Mouse (Mus musculus) ES-Bruce4 (cell line): ENCODE measurements around the gene Nos3. TPM values are rescaled to one million over a fixed set of nuclear protein-coding genes. Genes with fewer than 3 reads are reported as not detected.

Experiments
- H3K27ac ChIP-seq: 2 replicates; pipeline ENCODE4 v1.5.1; 2012; ENCODE audit warnings: low read length, inconsistent platforms; ENCODE audit not compliant: insufficient read depth
- H3K27me3 ChIP-seq: 2 replicates; pipeline ENCODE4 v1.6.1; 2012; ENCODE audit warnings: mild to moderate bottlenecking, low read length, inconsistent platforms; ENCODE audit not compliant: control insufficient read depth, poor library complexity, insufficient read depth, severe bottlenecking
- H3K36me3 ChIP-seq: 2 replicates; pipeline ENCODE4 v1.6.1; 2012; ENCODE audit warnings: inconsistent platforms, mild to moderate bottlenecking, low read length, moderate library complexity; ENCODE audit not compliant: control insufficient read depth, poor library complexity, insufficient read depth, severe bottlenecking
- H3K4me1 ChIP-seq: one replicate; pipeline ENCODE4 v1.8.1; 2011; ENCODE audit warnings: low read length; ENCODE audit not compliant: control insufficient read depth, insufficient read depth
- H3K4me3 ChIP-seq: 2 replicates; pipeline ENCODE4 v1.5.1; 2011; ENCODE audit warnings: low read depth, mild to moderate bottlenecking, low read length
- H3K9ac ChIP-seq: 2 replicates; pipeline ENCODE4 v1.6.1; 2012; ENCODE audit warnings: low read depth, mild to moderate bottlenecking, inconsistent platforms; ENCODE audit not compliant: poor library complexity, severe bottlenecking
- H3K9me3 ChIP-seq: replicated peaks from 2 replicates; pipeline ENCODE4 v1.6.1; 2012; ENCODE audit warnings: mild to moderate bottlenecking, low read length, inconsistent platforms; ENCODE audit not compliant: control insufficient read depth, poor library complexity, insufficient read depth, severe bottlenecking
- CTCF ChIP-seq: IDR thresholded peaks from one replicate; pipeline ENCODE4 v1.8.1; 2011; ENCODE audit warnings: low read depth, low read length
- EP300 ChIP-seq: IDR thresholded peaks from 2 replicates; pipeline ENCODE4 v1.6.1; 2011; ENCODE audit warnings: low read depth, low read length; ENCODE audit not compliant: insufficient read depth
- POLR2A ChIP-seq: IDR thresholded peaks from one replicate; pipeline ENCODE4 v1.8.1; 2011; ENCODE audit warnings: low read length; ENCODE audit not compliant: insufficient read depth
- polyA plus RNA-seq: library from polyadenylated mRNA; stranded (reverse); fragments of >200 nt; gene quantifications from 2 replicates; pipeline ENCODE4 v1.2.4, GENCODE M21; 2011; ENCODE audit warnings: low read depth; ENCODE audit not compliant: missing spikeins, insufficient read depth, insufficient read length

Nos3 gene
- polyA plus RNA-seq, 1 experiment, result 1.2 TPM

- TF ChIP-seq CTCF (no peak), EP300 (no peak), POLR2A (no peak)
- H3K27me3 ChIP-seq, result no peaks in the 10 kb centered on the region
- H3K4me1 ChIP-seq, result no peaks in the 10 kb centered on the region
- no peaks in the 10 kb centered on the region for H3K9me3 ChIP-seq
- no peaks in the 10 kb centered on the region for H3K36me3 ChIP-seq
- H3K27ac ChIP-seq, result no peak overlapping the region
- no peak overlapping the region for H3K9ac ChIP-seq
- H3K4me3 ChIP-seq, result no peak overlapping the region
Observed at GRCm38 (mm10) chr5:24326166-24326841, 38.3 kb upstream of the Nos3 start.

DNA sequence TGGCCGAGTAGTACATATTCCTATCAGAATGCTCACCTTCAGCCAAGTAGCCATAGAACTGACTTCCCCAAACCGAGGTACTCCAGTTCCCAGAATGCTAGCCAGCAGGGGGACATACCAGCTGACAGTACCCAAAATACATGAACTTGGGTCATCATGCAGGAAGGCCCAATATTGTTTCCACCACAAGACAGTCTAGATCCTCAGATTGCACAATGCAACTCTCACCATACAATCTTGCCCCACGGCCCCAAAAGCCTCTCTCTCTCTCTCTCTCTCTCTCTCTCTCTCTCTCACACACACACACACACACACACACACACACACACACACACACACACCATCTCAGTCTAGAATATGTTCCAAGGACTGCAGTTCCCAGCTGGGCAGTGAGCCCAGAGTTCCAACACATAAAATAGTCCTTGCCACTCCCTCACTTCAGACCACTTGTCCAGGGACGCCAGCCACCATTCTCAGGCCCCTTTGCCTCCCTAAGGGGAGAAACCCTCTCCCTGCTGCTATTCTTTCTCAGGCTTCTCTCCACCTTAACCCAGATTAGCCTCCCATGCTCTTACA lies 37.7 kb upstream of the Nos3 start:
- TF ChIP-seq POLR2A (no peak), CTCF (no peak), EP300 (no peak)
- H3K27me3 ChIP-seq, result no peaks in the 10 kb centered on the region
- no peak overlapping the region for H3K4me3 ChIP-seq
- no peak overlapping the region for H3K9ac ChIP-seq
- H3K27ac ChIP-seq, result no peak overlapping the region
- H3K9me3 ChIP-seq, result no peaks in the 10 kb centered on the region
- H3K36me3 ChIP-seq, result no peaks in the 10 kb centered on the region
- no peaks in the 10 kb centered on the region for H3K4me1 ChIP-seq

- Histone ChIP-seq H3K4me1 (no peaks in the 10 kb centered on the region), H3K9ac (peak overlapping the region; percentile 29; the same call in 1 of the 2 replicates), H3K27ac (no peak overlapping the region), H3K27me3 (no peaks in the 10 kb centered on the region), H3K36me3 (no peaks in the 10 kb centered on the region), H3K4me3 (no peak overlapping the region), H3K9me3 (no peaks in the 10 kb centered on the region)
- TF ChIP-seq POLR2A, result no peak
- no peak for TF ChIP-seq EP300
- TF ChIP-seq CTCF, result no peak
Observed at GRCm38 (mm10) chr5:24328813-24329211, 35.8 kb upstream of the Nos3 start.

GRCm38 (mm10) chr5:24329212-24329964 lies 35.2 kb upstream of the Nos3 start:
- no peaks in the 10 kb centered on the region for H3K4me1 ChIP-seq
- peak overlapping the region; percentile 27 for H3K4me3 ChIP-seq
- TF ChIP-seq EP300 (no peak), POLR2A (no peak), CTCF (no peak)
- no peaks in the 10 kb centered on the region for H3K9me3 ChIP-seq
- peak overlapping the region; percentile 29; the same call in 1 of the 2 replicates for H3K9ac ChIP-seq
- H3K36me3 ChIP-seq, result no peaks in the 10 kb centered on the region
- no peaks in the 10 kb centered on the region for H3K27me3 ChIP-seq
- H3K27ac ChIP-seq, result no peak overlapping the region

GRCm38 (mm10) chr5:24329965-24330298 lies 34.7 kb upstream of the Nos3 start:
- Histone ChIP-seq H3K36me3 (no peaks in the 10 kb centered on the region), H3K9ac (no peak overlapping the region), H3K9me3 (no peaks in the 10 kb centered on the region), H3K27ac (no peak overlapping the region), H3K4me3 (peak overlapping the region; percentile 19; the same call in 1 of the 2 replicates), H3K4me1 (no peaks in the 10 kb centered on the region), H3K27me3 (no peaks in the 10 kb centered on the region)
- TF ChIP-seq CTCF, result no peak
- no peak for TF ChIP-seq POLR2A
- TF ChIP-seq EP300, result no peak

GRCm38 (mm10) chr5:24332401-24332800 lies 32.2 kb upstream of the Nos3 start:
- no peaks in the 10 kb centered on the region for H3K36me3 ChIP-seq
- TF ChIP-seq EP300 (no peak), POLR2A (no peak), CTCF (no peak)
- no peaks in the 10 kb centered on the region for H3K9me3 ChIP-seq
- no peaks in the 10 kb centered on the region for H3K4me1 ChIP-seq
- no peaks in the 10 kb centered on the region for H3K27me3 ChIP-seq
- no peak overlapping the region for H3K9ac ChIP-seq
- H3K27ac ChIP-seq, result no peak overlapping the region
- no peak overlapping the region for H3K4me3 ChIP-seq
